Mouse (Mus musculus) lung, postnatal 0 days (tissue): ENCODE measurements around the gene Zfp184. TPM values are rescaled to one million over a fixed set of nuclear protein-coding genes. Genes with fewer than 3 reads are reported as not detected.
A peak's percentile ranks its signal among the peaks of the same experiment; 100 is the strongest.

Experiments used
- ATAC-seq: fragments of 200-750 bp; cut with Nextera tagmentation; 2 replicates; pipeline ENCODE4 v1.8.0; 2017; ENCODE audit warnings: moderate library complexity
- DNase-seq: peaks from one replicate; pipeline ENCODE4 v3.0.0-alpha.2; 2016; ENCODE audit warnings: low spot score
- H3K27ac ChIP-seq: fragments of 300-500 bp; sonication (generic); 2 replicates; pipeline ENCODE4 v1.5.1; 2014; ENCODE audit warnings: antibody characterized with exemption, mild to moderate bottlenecking, low read length, mixed read lengths
- H3K27me3 ChIP-seq: fragments of 300-500 bp; sonication (generic); replicated peaks from 2 replicates; pipeline ENCODE4 v1.6.1; 2014; ENCODE audit warnings: low read length, mixed read lengths; ENCODE audit not compliant: insufficient read depth
- H3K36me3 ChIP-seq: fragments of 300-500 bp; sonication (generic); 2 replicates; pipeline ENCODE4 v1.6.1; 2014; ENCODE audit warnings: low read length, mixed read lengths; ENCODE audit not compliant: insufficient read depth
- H3K4me1 ChIP-seq: fragments of 300-500 bp; sonication (generic); 2 replicates; pipeline ENCODE4 v1.6.1; 2014; ENCODE audit warnings: antibody characterized with exemption, low read depth, low read length, mixed read lengths; ENCODE audit not compliant: insufficient read depth
- H3K4me2 ChIP-seq: fragments of 300-500 bp; sonication (generic); replicated peaks from 2 replicates; pipeline ENCODE4 v1.6.1; 2014; ENCODE audit warnings: low read depth, mild to moderate bottlenecking, low read length, moderate library complexity, mixed read lengths
- H3K4me3 ChIP-seq: fragments of 300-500 bp; sonication (generic); 2 replicates; pipeline ENCODE4 v1.5.1; 2014; ENCODE audit warnings: low read depth, low read length
- H3K9ac ChIP-seq: fragments of 300-500 bp; sonication (generic); replicated peaks from 2 replicates; pipeline ENCODE4 v1.6.1; 2014; ENCODE audit warnings: low read depth, mild to moderate bottlenecking
- H3K9me3 ChIP-seq: fragments of 300-500 bp; sonication (generic); 2 replicates; pipeline ENCODE4 v1.6.1; 2016; ENCODE audit warnings: low read length, mixed read lengths
- CTCF ChIP-seq: IDR thresholded peaks from 2 replicates; pipeline ENCODE4 v1.5.1; 2016; ENCODE audit warnings: antibody characterized with exemption, mild to moderate bottlenecking
- EP300 ChIP-seq: IDR thresholded peaks from 2 replicates; pipeline ENCODE4 v1.6.1; 2016; ENCODE audit warnings: antibody characterized with exemption, mild to moderate bottlenecking, control low read depth
- WGBS: fragments of 180-500 bp; shearing (Covaris S2); extraction: QIAGEN DNeasy Blood & Tissue Kit; methylation state at CpG from one replicate; pipeline ENCODE4 v1.1.7; 2014; 5-methylcytosine and 5-hydroxymethylcytosine counted together
- polyA plus RNA-seq: library from polyadenylated mRNA; unstranded; fragments of >200 nt; fragmentation: Nextera tagmentation; extraction: Ambion mirVana; gene quantifications from 2 replicates; pipeline ENCODE4 v1.2.1, GENCODE M21; 2015

Zfp184 gene
- polyA plus RNA-seq, 1 experiment from 2014 or later, result 2.5 TPM

DNA sequence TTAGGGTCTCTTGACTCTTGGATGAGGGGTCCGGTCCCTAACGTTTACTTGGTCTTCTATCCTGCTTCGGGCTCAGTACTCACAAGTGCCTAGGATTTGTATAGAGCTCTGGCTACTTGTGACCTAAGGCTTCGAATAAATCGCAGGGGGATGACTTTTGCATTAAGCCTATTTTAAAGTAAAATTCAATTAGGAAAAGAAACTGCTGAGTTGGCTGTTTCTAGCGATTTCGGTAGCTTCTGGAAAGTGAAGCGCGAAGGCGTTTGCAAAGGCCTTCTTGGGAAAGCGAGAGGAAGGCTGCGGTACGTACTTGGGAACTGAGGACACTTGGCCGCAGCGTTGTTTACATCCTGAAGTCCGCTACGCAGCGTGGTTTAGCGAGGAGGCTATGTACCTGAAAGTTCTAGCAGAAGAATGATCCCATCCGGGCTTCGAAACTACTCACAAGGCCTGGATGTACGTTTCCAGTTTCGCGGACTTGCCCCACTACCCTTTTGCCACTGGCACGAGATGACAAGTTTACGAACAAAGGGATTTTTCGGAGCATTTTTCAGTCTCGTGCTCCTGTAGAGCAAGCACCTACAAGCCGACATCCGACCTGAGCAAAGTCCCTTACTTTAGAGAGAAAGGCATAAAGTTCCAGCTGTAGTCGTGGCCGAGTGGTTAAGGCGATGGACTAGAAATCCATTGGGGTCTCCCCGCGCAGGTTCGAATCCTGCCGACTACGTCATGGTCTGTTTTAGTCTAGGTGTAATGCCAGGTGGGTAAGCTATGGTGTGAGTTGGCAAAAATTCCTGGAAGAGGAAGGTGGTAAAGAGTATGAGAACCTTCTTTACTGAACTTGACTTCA, 26.1 kb upstream of the Zfp184 start:
- peak overlapping the region; percentile 67 for H3K4me2 ChIP-seq
- no peaks in the 10 kb centered on the region; the same call in 1 of the 2 replicates for H3K4me1 ChIP-seq
- peak overlapping the region; percentile 20; the same call in 1 of the 2 replicates for H3K9ac ChIP-seq
- H3K27ac ChIP-seq, result no peak overlapping the region
- 0 out of 2 replicates have a peak, but pooled peaks cover 9% of the 10 kb centered on the region for H3K27me3 ChIP-seq
- 3% methylated on average over 38 of the region's 38 CpGs for WGBS
- peak; percentile 57 for ATAC-seq
- peak overlapping the region; percentile 41 for H3K4me3 ChIP-seq
- peak; percentile 56 for DNase-seq
- no peaks in the 10 kb centered on the region for H3K9me3 ChIP-seq
- H3K36me3 ChIP-seq, result no peaks in the 10 kb centered on the region
- no peak for TF ChIP-seq EP300
- no peak for TF ChIP-seq CTCF

DNA sequence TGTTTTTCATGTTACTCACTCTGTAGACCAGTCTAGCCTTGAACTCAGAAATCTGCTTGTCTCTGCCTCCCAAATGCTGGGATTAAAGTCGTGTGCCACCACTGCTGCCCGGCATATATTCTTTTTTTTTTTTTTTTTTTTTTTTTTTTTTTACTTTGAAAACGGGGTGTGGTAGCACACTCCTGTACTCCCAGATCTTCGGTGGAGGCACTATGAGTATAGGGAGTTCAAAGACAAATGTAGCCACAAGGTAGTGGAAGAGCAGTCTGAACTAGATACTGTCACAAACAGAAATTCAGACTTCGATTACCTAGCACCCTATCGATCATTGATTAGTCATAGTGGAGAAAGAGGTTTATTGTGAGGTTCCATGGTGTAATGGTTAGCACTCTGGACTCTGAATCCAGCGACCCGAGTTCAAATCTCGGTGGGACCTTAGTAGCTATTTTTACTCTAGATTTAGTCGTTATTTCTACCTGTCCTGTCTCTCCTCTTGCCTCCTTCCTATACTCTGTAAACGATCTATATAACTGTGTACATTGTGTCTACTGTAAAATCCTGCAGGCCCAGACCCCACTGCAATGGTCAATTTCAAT, 25.0 kb upstream of the Zfp184 start:
- no peak for ATAC-seq
- Histone ChIP-seq H3K4me2 (no peak overlapping the region), H3K27me3 (0 out of 2 replicates have a peak, but pooled peaks cover 9% of the 10 kb centered on the region), H3K9me3 (no peaks in the 10 kb centered on the region), H3K9ac (no peak overlapping the region), H3K4me3 (no peak overlapping the region), H3K4me1 (no peaks in the 10 kb centered on the region; the same call in 1 of the 2 replicates), H3K36me3 (no peaks in the 10 kb centered on the region), H3K27ac (no peak overlapping the region)
- WGBS, result 9% methylated on average over 11 of the region's 11 CpGs
- no peak for DNase-seq
- TF ChIP-seq CTCF, result no peak
- no peak for TF ChIP-seq EP300

DNA sequence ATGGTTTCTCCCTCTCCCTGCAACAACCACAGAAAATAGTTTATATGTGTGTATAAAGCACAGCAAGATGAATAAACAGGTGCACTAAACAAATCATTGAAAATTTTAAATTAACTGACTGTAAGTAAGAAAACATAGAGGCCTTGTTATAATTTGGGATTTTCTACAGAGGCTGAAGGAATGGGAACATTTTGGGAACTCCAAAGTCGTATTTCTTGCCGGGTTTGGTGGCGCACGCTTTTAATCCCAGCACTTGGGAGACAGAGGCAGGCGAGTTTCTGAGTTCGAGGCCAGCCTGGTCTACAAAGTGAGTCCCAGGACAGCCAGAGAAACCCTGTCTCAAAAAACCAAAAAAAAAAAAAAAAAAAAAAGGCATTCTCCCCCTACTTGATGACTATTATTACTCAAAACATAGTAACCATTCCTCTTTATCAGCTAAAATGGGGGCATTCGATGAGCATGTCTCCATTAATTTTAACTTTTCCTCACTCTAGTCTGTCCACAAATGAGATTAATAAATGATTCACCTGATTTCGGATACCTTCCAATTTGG, 24.1 kb upstream of the Zfp184 start:
- TF ChIP-seq EP300, result no peak
- no peak for TF ChIP-seq CTCF
- no peaks in the 10 kb centered on the region for H3K36me3 ChIP-seq
- H3K4me1 ChIP-seq, result no peaks in the 10 kb centered on the region; the same call in 1 of the 2 replicates
- no peaks in the 10 kb centered on the region for H3K9me3 ChIP-seq
- DNase-seq (no peak), ATAC-seq (no peak)
- H3K4me3 ChIP-seq, result no peak overlapping the region
- H3K27ac ChIP-seq, result no peak overlapping the region
- 0 out of 2 replicates have a peak, but pooled peaks cover 9% of the 10 kb centered on the region for H3K27me3 ChIP-seq
- H3K4me2 ChIP-seq, result no peak overlapping the region
- H3K9ac ChIP-seq, result no peak overlapping the region
- 41% methylated on average over 8 of the region's 8 CpGs for WGBS

DNA sequence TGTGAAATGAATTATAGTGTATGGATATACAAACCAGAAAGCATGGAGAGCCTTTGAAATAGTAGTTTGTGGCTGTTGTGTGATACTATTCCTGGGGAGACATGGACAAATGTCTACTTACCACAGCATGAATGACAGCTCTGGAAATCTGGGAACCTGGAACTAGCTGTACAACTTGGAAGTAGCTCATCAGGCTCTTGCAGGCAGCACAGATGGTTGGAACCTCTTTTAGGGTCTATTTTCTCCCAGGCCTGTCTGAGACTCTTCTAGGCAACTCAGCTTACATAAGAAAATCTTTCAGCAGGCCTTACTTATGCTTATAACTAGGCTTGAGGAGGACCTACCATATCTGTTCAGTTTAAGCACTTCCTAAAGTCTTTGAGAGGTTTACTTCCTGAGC, 21.5 kb upstream of the Zfp184 start:
- H3K36me3 ChIP-seq, result no peaks in the 10 kb centered on the region
- TF ChIP-seq EP300 (no peak), CTCF (no peak)

DNA sequence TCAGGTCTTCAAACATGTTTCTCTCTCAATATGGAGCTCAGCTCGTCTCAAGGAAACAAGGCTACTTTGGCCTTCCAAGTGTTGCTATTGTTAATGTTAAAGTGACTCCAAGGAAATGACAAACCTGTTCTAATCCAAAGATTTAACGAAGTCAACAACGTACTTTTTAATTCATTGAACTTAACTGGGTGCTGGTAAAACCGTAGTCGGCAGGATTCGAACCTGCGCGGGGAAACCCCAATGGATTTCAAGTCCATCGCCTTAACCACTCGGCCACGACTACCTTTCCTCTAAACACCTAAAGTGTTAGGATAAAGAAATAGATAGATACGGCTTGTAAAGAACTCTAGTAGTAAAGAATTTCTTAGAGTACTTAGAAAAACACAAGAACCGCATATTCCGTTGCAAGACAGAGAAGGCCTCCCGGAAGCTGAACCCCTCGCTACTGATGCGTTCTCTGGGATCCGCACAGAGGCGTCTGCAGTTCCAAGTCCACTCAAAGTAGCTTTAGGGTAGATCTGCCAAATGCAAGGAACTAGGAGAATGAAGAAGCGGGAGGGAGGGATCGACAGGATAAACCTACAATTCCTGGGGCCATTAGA, 20.1 kb upstream of the Zfp184 start:
- no peaks in the 10 kb centered on the region for H3K36me3 ChIP-seq
- H3K4me3 ChIP-seq, result no peak overlapping the region
- DNase-seq, result no peak

More for the DNA sequence above, 21.5 kb upstream of the Zfp184 start:
- Histone ChIP-seq H3K27ac (no peak overlapping the region), H3K9ac (no peak overlapping the region), H3K4me3 (no peak overlapping the region), H3K4me1 (no peaks in the 10 kb centered on the region; the same call in 1 of the 2 replicates), H3K27me3 (no peaks in the 10 kb centered on the region), H3K9me3 (no peaks in the 10 kb centered on the region), H3K4me2 (no peak overlapping the region)
- ATAC-seq (no peak), DNase-seq (no peak)

DNA sequence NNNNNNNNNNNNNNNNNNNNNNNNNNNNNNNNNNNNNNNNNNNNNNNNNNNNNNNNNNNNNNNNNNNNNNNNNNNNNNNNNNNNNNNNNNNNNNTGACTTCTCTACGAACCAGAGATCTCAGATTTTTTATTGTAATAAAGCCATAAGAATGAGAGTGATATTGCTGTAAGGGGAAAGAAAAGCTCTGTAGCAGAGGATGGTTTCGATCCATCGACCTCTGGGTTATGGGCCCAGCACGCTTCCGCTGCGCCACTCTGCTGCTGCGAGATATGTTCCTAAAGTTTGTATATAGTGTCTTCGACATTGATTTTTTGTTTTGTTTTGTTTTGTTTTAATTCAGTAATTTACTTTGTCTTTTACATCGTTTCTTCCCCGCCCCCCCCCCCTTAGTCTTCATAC, 13.9 kb upstream of the Zfp184 start:
- Histone ChIP-seq H3K4me3 (no peak overlapping the region), H3K4me1 (no peaks in the 10 kb centered on the region), H3K27me3 (no peaks in the 10 kb centered on the region), H3K27ac (no peak overlapping the region), H3K9ac (no peak overlapping the region), H3K36me3 (no peaks in the 10 kb centered on the region), H3K4me2 (no peak overlapping the region), H3K9me3 (no peaks in the 10 kb centered on the region)
- DNase-seq (no peak), ATAC-seq (no peak)
- 30% methylated on average over 10 of the region's 10 CpGs for WGBS
- TF ChIP-seq CTCF, result no peak
- no peak for TF ChIP-seq EP300

More for the DNA sequence above, 20.1 kb upstream of the Zfp184 start:
- no peak overlapping the region for H3K4me2 ChIP-seq
- no peak for ATAC-seq
- 15% methylated on average over 21 of the region's 21 CpGs for WGBS
- TF ChIP-seq CTCF (no peak), EP300 (no peak)
- no peak overlapping the region for H3K9ac ChIP-seq
- H3K9me3 ChIP-seq, result no peaks in the 10 kb centered on the region
- H3K27ac ChIP-seq, result no peak overlapping the region
- H3K4me1 ChIP-seq, result no peaks in the 10 kb centered on the region; the same call in 1 of the 2 replicates
- no peaks in the 10 kb centered on the region for H3K27me3 ChIP-seq
